Mouse (Mus musculus) limb, embryonic 13.5 days (tissue): ENCODE data around the gene Ndufa13. TPM values are rescaled to one million over a fixed set of nuclear protein-coding genes. Genes with fewer than 3 reads are reported as not detected.

Experiments
- ATAC-seq: fragments of 200-750 bp; cut with Nextera tagmentation; 2 replicates; pipeline ENCODE4 v1.8.0; 2017; ENCODE audit warnings: low read depth, moderate number of reproducible peaks, moderate TSS enrichment; ENCODE audit not compliant: low FRiP score
- H3K27ac ChIP-seq: fragments of 300-500 bp; sonication (generic); 2 replicates; pipeline ENCODE4 v1.5.1; 2015; ENCODE audit warnings: inconsistent platforms, mild to moderate bottlenecking, moderate library complexity
- H3K27me3 ChIP-seq: fragments of 300-500 bp; sonication (generic); 2 replicates; pipeline ENCODE4 v1.6.1; 2015; ENCODE audit warnings: mild to moderate bottlenecking, inconsistent platforms
- H3K36me3 ChIP-seq: fragments of 300-500 bp; sonication (generic); 2 replicates; pipeline ENCODE4 v1.6.1; 2015; ENCODE audit warnings: inconsistent platforms, mild to moderate bottlenecking, moderate library complexity
- H3K4me1 ChIP-seq: fragments of 300-500 bp; sonication (generic); 2 replicates; pipeline ENCODE4 v1.6.1; 2015; ENCODE audit warnings: inconsistent platforms
- H3K4me2 ChIP-seq: fragments of 300-500 bp; sonication (generic); replicated peaks from 2 replicates; pipeline ENCODE4 v1.6.1; 2015; ENCODE audit warnings: inconsistent platforms, mild to moderate bottlenecking, moderate library complexity
- H3K4me3 ChIP-seq: fragments of 300-500 bp; sonication (generic); 2 replicates; pipeline ENCODE4 v1.5.1; 2015; ENCODE audit warnings: moderate library complexity, mild to moderate bottlenecking, inconsistent platforms
- H3K9ac ChIP-seq: fragments of 300-500 bp; sonication (generic); 2 replicates; pipeline ENCODE4 v1.6.1; 2015; ENCODE audit warnings: mild to moderate bottlenecking, inconsistent platforms
- H3K9me3 ChIP-seq: fragments of 300-500 bp; sonication (generic); 2 replicates; pipeline ENCODE4 v1.6.1; 2016; ENCODE audit warnings: inconsistent platforms
- WGBS: fragments of 180-500 bp; shearing (Covaris S2); methylation state at CpG from one replicate; pipeline ENCODE4 v1.1.7; 2015; 5-methylcytosine and 5-hydroxymethylcytosine counted together
- polyA plus RNA-seq: library from polyadenylated mRNA; unstranded; fragments of >200 nt; fragmentation: Nextera tagmentation; extraction: Ambion mirVana; gene quantifications from 2 replicates; pipeline ENCODE4 v1.2.1, GENCODE M21; 2015

Ndufa13 gene
- polyA plus RNA-seq, 1 experiment from 2014 or later: 173 TPM

DNA sequence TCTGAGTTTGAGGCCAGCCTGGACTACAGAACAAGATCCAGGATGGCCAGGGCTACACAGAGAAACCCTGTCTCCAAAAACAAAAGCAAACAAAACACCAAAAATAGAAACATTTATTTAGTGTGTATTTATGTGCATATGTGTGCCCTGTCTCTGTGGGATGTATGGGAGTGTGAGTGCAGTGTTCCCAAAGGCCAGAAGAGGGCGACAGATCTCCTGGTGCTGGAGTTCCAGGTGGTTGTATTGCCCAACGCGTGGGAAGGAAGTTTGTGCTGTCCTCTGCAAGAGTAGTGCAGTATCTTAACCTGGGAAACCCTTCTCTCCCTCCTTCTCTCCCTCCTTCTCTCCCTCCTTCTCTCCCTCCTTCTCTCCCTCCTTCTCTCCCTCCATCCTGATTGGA, 52.5 kb downstream of the Ndufa13 start:
- no peaks in the 10 kb centered on the region for H3K36me3 ChIP-seq

DNA sequence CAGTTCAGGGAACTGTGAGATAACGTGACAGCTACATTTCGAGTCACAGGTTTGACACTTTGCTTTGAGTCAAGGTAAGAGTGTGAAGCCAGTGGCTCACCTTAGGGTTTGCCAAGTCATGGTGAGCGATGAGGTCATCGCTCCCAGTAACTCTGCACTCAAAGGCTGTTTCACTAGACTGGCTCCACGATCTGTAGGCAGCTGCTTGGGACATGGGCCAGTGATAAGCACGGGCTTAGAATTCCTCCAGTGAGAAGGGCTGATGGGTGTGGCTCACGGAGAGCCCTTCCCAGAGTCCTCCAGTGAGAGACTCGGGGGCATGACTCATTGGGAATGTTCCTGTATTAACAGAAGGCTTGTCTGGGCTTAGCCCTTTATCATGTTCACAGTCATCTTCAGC, 53.4 kb downstream of the Ndufa13 start:
- no peaks in the 10 kb centered on the region for H3K9me3 ChIP-seq
- 83% methylated on average over 8 of the region's 8 CpGs for WGBS
- H3K4me1 ChIP-seq: no peaks in the 10 kb centered on the region
- H3K4me3 ChIP-seq: no peak overlapping the region
- H3K36me3 ChIP-seq: no peaks in the 10 kb centered on the region
- H3K27ac ChIP-seq: no peak overlapping the region
- ATAC-seq: peak; percentile 15; the same call in 1 of the 2 replicates
- H3K9ac ChIP-seq: no peak overlapping the region
- H3K4me2 ChIP-seq: no peak overlapping the region
- H3K27me3 ChIP-seq: no peaks in the 10 kb centered on the region

More for the DNA sequence above, 52.5 kb downstream of the Ndufa13 start:
- Histone ChIP-seq H3K9ac (no peak overlapping the region), H3K4me2 (no peak overlapping the region), H3K4me3 (no peak overlapping the region), H3K27me3 (no peaks in the 10 kb centered on the region), H3K27ac (no peak overlapping the region), H3K4me1 (no peaks in the 10 kb centered on the region), H3K9me3 (no peaks in the 10 kb centered on the region)
- ATAC-seq: no peak
- WGBS: 37% methylated on average over 3 of the region's 3 CpGs

DNA sequence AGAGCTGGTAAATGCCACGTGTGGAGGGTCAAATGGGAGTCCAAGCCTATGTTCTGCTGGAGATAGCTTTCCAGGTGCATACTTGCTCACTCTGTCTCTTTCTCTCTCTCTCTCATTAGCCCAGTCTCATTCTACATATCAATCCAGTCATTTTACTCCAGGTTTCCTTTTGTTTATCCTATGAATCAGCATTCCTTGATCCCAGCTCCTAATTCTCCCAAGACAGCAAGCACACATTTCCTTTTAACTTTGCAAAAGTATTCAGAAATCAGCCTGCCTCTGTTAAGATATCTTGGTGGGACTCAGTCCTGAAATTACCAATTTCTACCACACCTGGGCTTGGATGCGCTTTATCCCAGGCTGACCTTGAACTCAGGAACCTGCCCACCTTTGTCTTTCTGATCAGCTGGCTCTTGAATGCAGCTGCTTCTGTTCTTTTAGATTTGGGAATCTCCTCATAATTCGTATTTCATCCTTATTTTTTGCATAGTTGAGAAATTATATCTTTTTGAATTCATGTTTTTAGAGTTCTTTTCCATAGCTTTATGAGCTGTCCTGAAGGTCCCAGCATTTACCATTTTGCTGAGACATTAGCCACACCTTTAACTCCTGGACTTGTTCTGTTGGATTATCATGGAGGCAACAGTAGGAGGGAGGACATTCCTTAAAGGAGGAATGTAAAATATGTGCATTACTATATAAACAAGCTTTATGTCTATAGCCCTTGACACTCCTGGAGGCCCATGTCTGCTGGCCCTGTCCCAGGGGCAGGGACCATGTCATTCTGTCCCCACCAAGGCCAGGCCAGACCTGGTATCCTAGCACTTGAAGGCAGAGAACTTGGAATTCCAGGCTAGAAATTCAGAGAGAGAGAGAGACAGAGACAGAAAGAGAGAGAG, 54.9 kb downstream of the Ndufa13 start:
- Histone ChIP-seq H3K36me3 (no peaks in the 10 kb centered on the region), H3K4me3 (no peak overlapping the region), H3K4me1 (no peaks in the 10 kb centered on the region), H3K9ac (no peak overlapping the region), H3K27me3 (no peaks in the 10 kb centered on the region), H3K27ac (no peak overlapping the region), H3K4me2 (no peak overlapping the region), H3K9me3 (no peaks in the 10 kb centered on the region)
- ATAC-seq: no peak
- 63% methylated on average over 3 of the region's 3 CpGs for WGBS

Other genes with a start within 250 kb of the Ndufa13 start
- gene Zfp964, start 248.1 kb downstream of the Ndufa13 start, polyA plus RNA-seq: 2.6 and 2.9 TPM in 2 replicates
- 33.5 and 34.2 TPM in 2 replicates for gene Zfp869, start 191.8 kb downstream of the Ndufa13 start, polyA plus RNA-seq
- 7.7 and 8.1 TPM in 2 replicates for gene Zfp963, start 152.6 kb downstream of the Ndufa13 start, polyA plus RNA-seq
- 0.19 TPM in 1 of 2 replicates, not detected in the other for gene Gm20422, start 127.7 kb downstream of the Ndufa13 start, polyA plus RNA-seq
- 48.6 and 52.7 TPM in 2 replicates for gene Atp13a1, start 111.4 kb downstream of the Ndufa13 start, polyA plus RNA-seq
- gene Zfp866, start 111.4 kb downstream of the Ndufa13 start, polyA plus RNA-seq: 38.2 and 38.7 TPM in 2 replicates
- 7.3 and 9.0 TPM in 2 replicates for gene Gmip, start 93.9 kb downstream of the Ndufa13 start, polyA plus RNA-seq
- gene Lpar2, start 80.1 kb downstream of the Ndufa13 start, polyA plus RNA-seq: 0.83 and 0.98 TPM in 2 replicates
- gene Pbx4, start 70.1 kb downstream of the Ndufa13 start, polyA plus RNA-seq: 8.5 and 8.7 TPM in 2 replicates
- 1.2 and 1.6 TPM in 2 replicates for gene Cilp2, start 14.9 kb downstream of the Ndufa13 start, polyA plus RNA-seq
- 4.3 TPM in 2 replicates for gene Tssk6, start 374 bp downstream of the Ndufa13 start, polyA plus RNA-seq
- gene Yjefn3, start 154 bp upstream of the Ndufa13 start, polyA plus RNA-seq: 4.2 and 6.6 TPM in 2 replicates
- gene Gatad2a, start 93.8 kb upstream of the Ndufa13 start, polyA plus RNA-seq: 37.7 and 40.7 TPM in 2 replicates
- 59.5 and 62.8 TPM in 2 replicates for gene Mau2, start 140.2 kb upstream of the Ndufa13 start, polyA plus RNA-seq
- gene Sugp1, start 140.3 kb upstream of the Ndufa13 start, polyA plus RNA-seq: 54.5 and 58.5 TPM in 2 replicates
- 1.0 and 1.2 TPM in 2 replicates for gene Tm6sf2, start 170.4 kb upstream of the Ndufa13 start, polyA plus RNA-seq
- not detected in 2 replicates for gene Hapln4, start 180.9 kb upstream of the Ndufa13 start, polyA plus RNA-seq
- 0.67 and 0.87 TPM in 2 replicates for gene Ncan, start 218.3 kb upstream of the Ndufa13 start, polyA plus RNA-seq
- 25.1 and 26.0 TPM in 2 replicates for gene Nr2c2ap, start 228.8 kb upstream of the Ndufa13 start, polyA plus RNA-seq
- 23.8 and 26.0 TPM in 2 replicates for gene Rfxank, start 236.6 kb upstream of the Ndufa13 start, polyA plus RNA-seq
- 51.0 and 56.0 TPM in 2 replicates for gene Borcs8, start 236.9 kb upstream of the Ndufa13 start, polyA plus RNA-seq
- 0.38 TPM in 2 replicates for gene Mef2b, start 237.2 kb upstream of the Ndufa13 start, polyA plus RNA-seq